Mouse (Mus musculus): Measurements from ENCODE around the gene D330045A20Rik.
"Not testable (repeated sequence)": the region's sequence is repeated elsewhere in the genome, so short reads cannot be mapped to it uniquely, and the experiment has no call there.

The D330045A20Rik gene

GRCm38 (mm10) chrX:139583616-139584015 is 103.4 kb downstream of the D330045A20Rik start:
- no peak for DNase-seq

GRCm38 (mm10) chrX:139586676-139587075 is 106.5 kb downstream of the D330045A20Rik start:
- DNase-seq = not testable (repeated sequence)

- DNase-seq = no peak
These were observed 116.2 kb downstream of the D330045A20Rik start for GRCm38 (mm10) chrX:139596404-139596803.
